Mouse (Mus musculus) lung, postnatal 0 days (tissue): ENCODE results near the gene Dip2b. TPM values are rescaled to one million over a fixed set of nuclear protein-coding genes. Genes with fewer than 3 reads are reported as not detected.
A peak's percentile ranks its signal among the peaks of the same experiment; 100 is the strongest.

Experiments
- ATAC-seq: fragments of 200-750 bp; cut with Nextera tagmentation; 2 replicates; pipeline ENCODE4 v1.8.0; 2017; ENCODE audit warnings: moderate library complexity
- DNase-seq: peaks from one replicate; pipeline ENCODE4 v3.0.0-alpha.2; 2016; ENCODE audit warnings: low spot score
- H3K27ac ChIP-seq: fragments of 300-500 bp; sonication (generic); 2 replicates; pipeline ENCODE4 v1.5.1; 2014; ENCODE audit warnings: antibody characterized with exemption, mild to moderate bottlenecking, low read length, mixed read lengths
- H3K27me3 ChIP-seq: fragments of 300-500 bp; sonication (generic); replicated peaks from 2 replicates; pipeline ENCODE4 v1.6.1; 2014; ENCODE audit warnings: low read length, mixed read lengths; ENCODE audit not compliant: insufficient read depth
- H3K36me3 ChIP-seq: fragments of 300-500 bp; sonication (generic); 2 replicates; pipeline ENCODE4 v1.6.1; 2014; ENCODE audit warnings: low read length, mixed read lengths; ENCODE audit not compliant: insufficient read depth
- H3K4me1 ChIP-seq: fragments of 300-500 bp; sonication (generic); 2 replicates; pipeline ENCODE4 v1.6.1; 2014; ENCODE audit warnings: antibody characterized with exemption, low read depth, low read length, mixed read lengths; ENCODE audit not compliant: insufficient read depth
- H3K4me2 ChIP-seq: fragments of 300-500 bp; sonication (generic); replicated peaks from 2 replicates; pipeline ENCODE4 v1.6.1; 2014; ENCODE audit warnings: low read depth, mild to moderate bottlenecking, low read length, moderate library complexity, mixed read lengths
- H3K4me3 ChIP-seq: fragments of 300-500 bp; sonication (generic); 2 replicates; pipeline ENCODE4 v1.5.1; 2014; ENCODE audit warnings: low read depth, low read length
- H3K9ac ChIP-seq: fragments of 300-500 bp; sonication (generic); replicated peaks from 2 replicates; pipeline ENCODE4 v1.6.1; 2014; ENCODE audit warnings: low read depth, mild to moderate bottlenecking
- H3K9me3 ChIP-seq: fragments of 300-500 bp; sonication (generic); 2 replicates; pipeline ENCODE4 v1.6.1; 2016; ENCODE audit warnings: low read length, mixed read lengths
- CTCF ChIP-seq: IDR thresholded peaks from 2 replicates; pipeline ENCODE4 v1.5.1; 2016; ENCODE audit warnings: antibody characterized with exemption, mild to moderate bottlenecking
- EP300 ChIP-seq: IDR thresholded peaks from 2 replicates; pipeline ENCODE4 v1.6.1; 2016; ENCODE audit warnings: antibody characterized with exemption, mild to moderate bottlenecking, control low read depth
- WGBS: fragments of 180-500 bp; shearing (Covaris S2); extraction: QIAGEN DNeasy Blood & Tissue Kit; methylation state at CpG from one replicate; pipeline ENCODE4 v1.1.7; 2014; 5-methylcytosine and 5-hydroxymethylcytosine counted together
- polyA plus RNA-seq: library from polyadenylated mRNA; unstranded; fragments of >200 nt; fragmentation: Nextera tagmentation; extraction: Ambion mirVana; gene quantifications from 2 replicates; pipeline ENCODE4 v1.2.1, GENCODE M21; 2015

The Dip2b gene
- polyA plus RNA-seq, 1 experiment from 2014 or later, result 6.6 TPM

- peaks cover 42% of the 10 kb centered on the region for H3K36me3 ChIP-seq
- H3K4me2 ChIP-seq, result no peak overlapping the region
- no peak overlapping the region for H3K9ac ChIP-seq
- H3K4me1 ChIP-seq, result no peaks in the 10 kb centered on the region
- ATAC-seq, result no peak
- no peak overlapping the region for H3K27ac ChIP-seq
- H3K9me3 ChIP-seq, result no peaks in the 10 kb centered on the region
- no peaks in the 10 kb centered on the region for H3K27me3 ChIP-seq
- WGBS, result 87% methylated on average over 10 of the region's 10 CpGs
- DNase-seq, result no peak
- TF ChIP-seq CTCF, result no peak
- TF ChIP-seq EP300, result no peak
- no peak overlapping the region for H3K4me3 ChIP-seq
These were observed 143.4 kb downstream of the Dip2b start for GRCm38 (mm10) chr15:100181841-100182240.

- H3K27ac ChIP-seq, result no peak overlapping the region
- H3K27me3 ChIP-seq, result no peaks in the 10 kb centered on the region
- ATAC-seq (no peak), DNase-seq (no peak)
- H3K4me3 ChIP-seq, result no peak overlapping the region
- no peaks in the 10 kb centered on the region for H3K9me3 ChIP-seq
- H3K4me2 ChIP-seq, result no peak overlapping the region
- H3K36me3 ChIP-seq, result peaks cover 47% of the 10 kb centered on the region
- H3K4me1 ChIP-seq, result no peaks in the 10 kb centered on the region
- no peak for TF ChIP-seq CTCF
- TF ChIP-seq EP300, result no peak
- no peak overlapping the region for H3K9ac ChIP-seq
- 86% methylated on average over 28 of the region's 28 CpGs for WGBS
These were observed 144.2 kb downstream of the Dip2b start for GRCm38 (mm10) chr15:100182526-100183280.

- 85% methylated on average over 10 of the region's 10 CpGs for WGBS
- H3K27ac ChIP-seq, result no peak overlapping the region
- H3K4me2 ChIP-seq, result no peak overlapping the region
- TF ChIP-seq EP300 (no peak), CTCF (no peak)
- H3K9me3 ChIP-seq, result no peaks in the 10 kb centered on the region
- H3K36me3 ChIP-seq, result peaks cover 47% of the 10 kb centered on the region
- no peak for DNase-seq
- ATAC-seq, result no peak
- no peak overlapping the region for H3K4me3 ChIP-seq
- H3K27me3 ChIP-seq, result no peaks in the 10 kb centered on the region
- no peaks in the 10 kb centered on the region for H3K4me1 ChIP-seq
- H3K9ac ChIP-seq, result no peak overlapping the region
These were observed 145.0 kb downstream of the Dip2b start for GRCm38 (mm10) chr15:100183510-100183909.

- ATAC-seq (no peak), DNase-seq (no peak)
- Histone ChIP-seq H3K4me1 (no peaks in the 10 kb centered on the region), H3K27ac (no peak overlapping the region), H3K4me2 (no peak overlapping the region), H3K36me3 (peaks cover 46% of the 10 kb centered on the region), H3K9ac (no peak overlapping the region), H3K27me3 (no peaks in the 10 kb centered on the region), H3K9me3 (no peaks in the 10 kb centered on the region), H3K4me3 (no peak overlapping the region)
- TF ChIP-seq EP300 (no peak), CTCF (peak; percentile 56)
- 76% methylated on average over 5 of the region's 5 CpGs for WGBS
These were observed 146.5 kb downstream of the Dip2b start for GRCm38 (mm10) chr15:100184821-100185496.

- 80% methylated on average over 9 of the region's 9 CpGs for WGBS
- no peak for DNase-seq
- no peaks in the 10 kb centered on the region for H3K27me3 ChIP-seq
- no peak for ATAC-seq
- H3K27ac ChIP-seq, result no peak overlapping the region
- no peak overlapping the region for H3K9ac ChIP-seq
- no peaks in the 10 kb centered on the region for H3K9me3 ChIP-seq
- no peak for TF ChIP-seq CTCF
- TF ChIP-seq EP300, result no peak
- H3K36me3 ChIP-seq, result peaks cover 43% of the 10 kb centered on the region
- no peaks in the 10 kb centered on the region for H3K4me1 ChIP-seq
- H3K4me3 ChIP-seq, result no peak overlapping the region
- H3K4me2 ChIP-seq, result no peak overlapping the region
These were observed 147.8 kb downstream of the Dip2b start for GRCm38 (mm10) chr15:100186234-100186633.

- no peak for DNase-seq
- Histone ChIP-seq H3K27me3 (no peaks in the 10 kb centered on the region), H3K4me1 (no peaks in the 10 kb centered on the region), H3K27ac (no peak overlapping the region), H3K9ac (no peak overlapping the region), H3K4me2 (no peak overlapping the region), H3K36me3 (peaks cover 43% of the 10 kb centered on the region), H3K9me3 (no peaks in the 10 kb centered on the region), H3K4me3 (no peak overlapping the region)
- WGBS, result 88% methylated on average over 8 of the region's 8 CpGs
- ATAC-seq, result no peak
- TF ChIP-seq EP300 (no peak), CTCF (no peak)
These were observed 148.6 kb downstream of the Dip2b start for GRCm38 (mm10) chr15:100186882-100187672.
